Mouse (Mus musculus) heart, postnatal 36 days (tissue): ENCODE measurements around the gene Ptchd4. TPM values are rescaled to one million over a fixed set of nuclear protein-coding genes. Genes with fewer than 3 reads are reported as not detected.

Experiments
- DNase-seq, 2 experiments: peaks; one replicate each; pipeline ENCODE4 v3.0.0; 2021 to 2022
- intact Hi-C: fragments of 180-260 bp; cut with DNase I; formaldehyde crosslinking; loops from one replicate; pipeline ENCODE4 v1.15.1; 2025
- total RNA-seq, 2 experiments: library from RNA; stranded (reverse); gene quantifications; 2 replicates each; pipeline ENCODE4 v1.2.3; 2021

The Ptchd4 gene
- total RNA-seq, result not detected

DNA sequence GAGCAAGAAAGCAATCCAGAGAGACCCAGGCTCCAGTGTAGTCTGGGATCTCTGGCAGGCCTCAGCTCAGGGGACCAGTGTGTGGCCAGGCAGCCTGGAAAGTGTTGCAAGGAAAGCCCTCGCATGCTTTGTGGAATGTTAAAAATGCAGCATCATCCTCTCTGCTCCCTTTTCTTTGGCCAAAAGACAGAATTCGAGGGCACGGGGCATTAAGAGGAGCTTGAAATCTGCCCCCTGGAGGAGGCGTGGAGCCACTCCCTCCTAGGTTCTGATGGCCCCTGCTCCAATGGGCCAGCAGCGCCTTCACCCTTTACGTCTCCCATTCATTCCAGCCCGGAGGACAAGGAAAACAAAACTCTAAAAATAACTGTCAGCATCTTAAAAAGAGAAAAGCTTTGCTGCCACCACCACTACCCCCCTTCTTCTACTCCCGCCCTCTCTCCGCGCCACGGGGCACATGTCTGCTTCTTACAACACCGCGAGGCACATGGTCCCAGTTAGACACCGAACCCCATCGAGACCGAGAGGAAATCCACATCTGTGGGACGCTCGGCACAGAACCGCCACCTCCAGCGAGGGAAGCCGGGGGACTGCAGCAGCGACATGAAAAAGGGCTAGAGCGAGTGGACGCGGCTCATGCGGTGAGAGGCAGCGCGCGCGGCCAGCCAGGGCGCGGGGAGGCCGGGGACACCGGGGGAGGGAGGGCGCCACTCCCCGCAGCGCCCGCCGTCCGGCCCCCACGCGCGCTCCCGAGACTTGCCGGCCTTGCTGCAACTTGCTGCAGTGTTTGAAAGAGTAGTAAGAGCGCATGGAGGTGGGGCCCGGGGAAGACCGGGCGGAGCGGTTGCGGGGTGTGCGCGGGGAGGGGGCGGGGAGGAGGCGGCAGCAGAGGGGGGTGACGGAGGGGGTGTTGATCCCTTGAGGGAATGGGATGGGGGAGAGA, at the start of gene Ptchd4:
Gene Ptchd4, plus strand, starts transcription at position 279 of the 943 bp plus-strand sequence.
- peak in 1 of 2 experiments; percentile 2 for DNase-seq
- intact Hi-C loops, result no loop called here

DNA sequence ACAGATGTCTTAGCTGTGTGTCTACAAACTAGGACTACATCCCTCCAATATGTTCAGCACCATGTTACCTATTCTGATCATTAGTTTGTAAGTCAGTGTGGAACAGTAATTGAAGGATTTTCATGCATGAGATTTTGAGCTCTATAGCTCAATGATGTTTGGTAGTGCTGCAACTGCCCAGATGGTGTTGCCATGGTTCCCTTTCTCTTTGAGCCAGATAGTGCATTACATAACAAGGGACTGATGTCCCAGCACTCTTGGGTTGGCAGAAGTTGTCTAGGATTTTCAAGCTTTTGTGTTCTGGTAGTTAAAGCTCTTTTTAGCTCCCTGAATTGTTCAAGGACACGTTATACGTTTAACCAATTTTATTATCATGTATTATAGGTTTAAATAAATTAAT, 38.9 kb upstream of the Ptchd4 start:
- DNase-seq, result no peak
- intact Hi-C loops, result no loop called here

DNA sequence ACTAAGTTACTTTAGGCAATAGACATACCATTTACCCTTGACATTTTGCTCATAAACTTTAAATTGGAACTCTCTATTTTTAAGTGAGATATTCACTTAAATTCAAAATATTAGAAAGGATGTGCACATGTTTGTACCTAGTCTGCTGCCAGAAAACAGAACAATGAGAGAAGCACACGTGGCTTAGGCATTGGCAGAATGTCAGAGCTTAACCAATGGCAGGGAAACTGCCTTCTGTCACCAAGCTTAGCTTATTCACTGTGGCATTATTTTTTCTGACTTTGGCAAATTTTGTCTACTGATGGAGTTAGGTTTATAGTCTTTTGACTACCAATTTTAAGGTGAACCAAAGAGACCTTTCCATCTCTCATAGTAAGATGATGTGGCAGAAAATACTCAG, 31.4 kb upstream of the Ptchd4 start:
- intact Hi-C loops, result no loop called here
- DNase-seq, result no peak

DNA sequence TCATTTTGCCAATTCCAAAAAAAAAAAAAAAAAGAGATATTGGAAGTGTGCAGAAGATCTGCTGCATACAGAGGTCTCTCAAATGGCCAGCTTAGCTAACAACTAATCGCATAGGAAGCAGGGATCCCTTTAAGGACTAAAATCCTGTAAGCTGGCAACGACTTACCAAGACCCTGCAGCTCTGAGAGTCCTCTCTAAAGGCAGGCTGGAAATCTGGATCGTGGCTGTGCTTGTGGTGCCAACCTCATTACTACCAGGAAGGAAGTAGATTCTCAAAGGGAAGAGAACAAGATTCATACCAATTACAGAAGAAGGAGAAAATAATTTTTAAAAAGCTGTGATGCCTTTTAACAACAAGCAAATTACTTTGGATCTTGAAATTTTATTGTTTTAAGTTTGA, 29.5 kb upstream of the Ptchd4 start:
- no peak for DNase-seq
- intact Hi-C loops, result no loop called here

DNA sequence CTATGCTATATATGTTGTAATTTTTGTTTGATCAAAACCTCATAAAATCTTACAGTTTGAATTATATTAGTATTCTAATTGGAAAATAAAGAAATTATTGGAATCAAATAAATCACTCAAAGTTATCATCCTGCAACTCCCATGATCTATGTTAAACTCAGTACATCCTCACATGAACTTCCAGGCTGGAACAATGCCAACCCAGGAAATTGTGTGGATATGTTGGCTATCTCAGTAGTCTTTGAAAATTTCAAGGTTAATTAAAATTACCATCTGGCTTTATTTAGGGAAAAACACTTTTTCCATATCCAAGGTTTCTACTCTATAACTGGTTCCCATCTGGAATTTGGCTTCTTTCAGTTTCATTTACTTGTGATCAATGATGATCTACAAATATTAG, 25.4 kb upstream of the Ptchd4 start:
- intact Hi-C loops, result no loop called here
- DNase-seq, result no peak

DNA sequence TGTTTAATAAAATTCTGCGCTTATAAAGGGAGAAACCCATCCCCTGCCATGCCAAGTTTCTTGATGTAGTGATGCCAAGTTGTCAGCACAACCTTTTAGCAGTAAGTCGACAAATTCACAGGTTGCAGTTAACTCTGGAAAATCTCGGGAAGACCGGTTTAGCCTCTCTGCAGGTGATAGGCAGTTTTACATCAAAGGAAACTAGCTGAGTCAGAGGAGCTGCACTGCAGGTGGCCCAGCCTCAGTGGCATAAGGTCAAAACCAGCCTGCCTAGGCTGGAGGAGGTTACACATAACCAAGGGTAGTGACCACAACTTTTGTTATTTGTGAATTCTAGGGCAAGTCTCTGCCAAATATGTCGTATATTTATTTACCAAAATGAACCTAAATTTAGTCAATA, 24.0 kb upstream of the Ptchd4 start:
- intact Hi-C loops, result no loop called here
- DNase-seq, result no peak

DNA sequence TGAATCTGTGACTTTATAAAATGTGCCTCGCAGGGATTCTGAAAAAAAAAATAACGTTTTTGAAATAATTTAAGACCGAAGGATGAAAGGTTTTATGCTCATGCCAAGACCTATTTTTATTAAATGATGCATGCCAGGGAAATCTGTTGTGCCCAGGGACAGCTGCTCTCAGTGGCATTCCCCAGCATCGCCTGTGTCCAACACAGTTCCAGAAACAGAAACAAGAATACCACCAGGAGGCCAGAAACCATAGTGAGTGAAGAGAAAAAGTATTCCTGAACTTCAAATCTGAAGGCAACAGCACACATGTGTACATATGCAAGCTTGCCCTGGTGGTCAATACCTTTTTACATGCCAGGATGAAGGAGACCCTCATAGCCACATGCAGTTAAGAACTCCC, 17.8 kb upstream of the Ptchd4 start:
- DNase-seq, result no peak
- intact Hi-C loops, result no loop called here

DNA sequence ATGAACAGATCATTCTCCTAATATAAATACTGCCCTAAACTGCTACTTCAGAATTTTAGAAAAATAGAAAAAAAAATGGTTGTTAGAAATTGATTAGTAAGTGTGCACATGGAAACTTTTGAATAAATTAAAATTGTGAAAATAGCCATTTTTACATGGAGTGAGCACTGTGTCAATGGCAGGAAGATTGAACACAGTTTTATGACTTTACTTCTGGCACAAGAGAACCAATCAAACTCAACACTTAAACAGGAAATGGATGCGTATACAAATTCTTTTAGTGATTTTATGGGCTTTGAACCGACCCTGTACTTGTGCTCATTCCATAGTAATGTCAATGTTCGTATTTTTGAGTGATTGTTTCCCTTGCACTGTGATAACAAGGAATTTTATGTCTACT, 16.1 kb upstream of the Ptchd4 start:
- intact Hi-C loops, result no loop called here
- no peak for DNase-seq

DNA sequence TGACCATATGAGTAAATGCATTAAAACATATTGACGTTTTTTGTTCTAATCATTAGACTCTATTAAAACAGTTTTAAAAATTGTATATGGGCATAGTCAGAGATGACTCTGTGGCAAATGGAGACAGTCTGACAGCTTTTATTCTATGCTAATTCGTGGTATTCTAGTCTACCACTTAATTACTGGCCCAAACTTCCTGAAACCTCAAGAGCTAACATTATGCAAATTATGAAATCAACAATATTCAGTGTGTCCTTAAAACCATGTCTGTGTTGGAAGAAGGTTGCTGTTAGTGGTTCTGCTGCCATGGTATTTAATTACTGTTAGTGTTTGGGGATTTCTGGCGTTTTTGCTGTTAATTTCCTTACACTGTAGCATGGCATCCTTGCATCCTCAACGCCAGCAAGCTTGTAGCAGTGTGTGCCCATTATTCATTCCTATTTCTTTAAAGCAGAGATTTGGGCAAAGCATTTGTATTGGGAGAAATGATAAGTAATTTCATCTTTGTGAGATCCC, 12.6 kb upstream of the Ptchd4 start:
- intact Hi-C loops, result no loop called here
- DNase-seq, result no peak

DNA sequence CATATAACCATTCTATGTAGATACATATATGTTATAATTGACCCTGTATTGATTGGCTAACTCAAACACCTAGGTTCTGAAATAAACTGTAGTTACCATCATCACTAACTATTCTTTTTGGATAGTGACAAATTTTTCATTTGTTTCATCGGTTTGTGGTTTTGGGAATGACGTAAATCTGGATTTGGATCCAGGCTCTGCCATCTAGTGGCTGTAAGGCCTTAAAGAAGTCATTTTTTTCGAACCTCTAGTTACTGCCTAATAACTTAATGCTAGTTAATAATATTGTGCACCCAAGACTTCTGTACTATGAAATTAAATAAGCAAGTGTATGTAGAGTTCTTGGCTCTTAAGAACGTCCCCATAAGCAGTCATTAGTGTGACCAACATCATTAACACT, 11.5 kb upstream of the Ptchd4 start:
- DNase-seq, result no peak
- intact Hi-C loops, result no loop called here

DNA sequence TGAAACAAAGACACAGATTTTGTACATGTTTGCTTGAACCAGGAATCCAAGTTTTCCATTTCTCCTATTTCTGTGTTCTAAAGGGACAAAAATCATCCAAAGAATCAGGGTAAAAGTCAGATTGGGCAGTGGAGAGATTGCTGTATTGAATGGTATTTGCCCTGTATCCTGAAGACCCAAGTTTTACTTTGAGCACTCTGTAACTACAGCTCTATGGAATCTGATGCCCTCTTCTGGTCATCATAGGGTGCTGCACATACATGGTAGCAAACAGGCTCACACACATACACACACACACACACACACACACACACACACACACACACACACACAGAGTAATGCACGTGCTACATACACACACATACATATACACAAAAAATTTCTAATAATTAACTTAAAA, 8.7 kb upstream of the Ptchd4 start:
- intact Hi-C loops, result no loop called here
- DNase-seq, result no peak

DNA sequence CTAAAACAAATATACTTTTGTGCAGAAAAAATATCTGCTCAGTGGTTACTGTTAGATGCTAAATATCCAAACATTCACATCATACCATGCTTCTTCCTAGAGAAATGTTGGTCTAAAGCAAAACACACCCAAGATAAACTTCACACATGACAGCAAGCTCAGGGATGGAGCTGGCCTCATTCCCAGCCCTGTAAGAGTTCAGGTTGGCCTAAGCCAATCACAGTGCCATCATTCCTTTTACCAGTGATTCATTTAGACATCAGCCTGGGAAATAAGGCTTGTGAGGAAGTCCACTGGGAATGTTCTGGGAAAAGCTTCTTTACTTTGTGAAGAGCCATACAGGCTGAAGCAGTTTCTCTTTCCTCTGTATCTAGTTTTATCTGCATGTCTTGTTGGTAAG, 5.6 kb upstream of the Ptchd4 start:
- intact Hi-C loops, result no loop called here
- DNase-seq, result no peak

DNA sequence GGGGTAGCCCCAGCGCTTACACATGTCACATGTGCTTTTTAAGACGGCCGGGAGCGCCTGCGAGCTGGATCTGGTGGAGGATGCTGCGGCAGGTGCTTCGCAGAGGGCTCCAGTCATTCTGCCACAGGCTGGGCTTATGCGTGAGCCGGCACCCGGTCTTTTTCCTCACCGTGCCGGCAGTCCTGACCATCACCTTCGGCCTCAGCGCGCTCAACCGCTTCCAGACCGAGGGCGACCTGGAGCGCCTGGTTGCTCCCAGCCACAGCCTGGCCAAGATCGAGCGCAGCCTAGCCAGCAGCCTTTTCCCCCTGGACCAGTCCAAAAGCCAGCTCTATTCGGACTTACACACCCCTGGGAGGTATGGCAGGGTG, 850 bp downstream of the Ptchd4 start:
- DNase-seq, result no peak
- intact Hi-C loops, result no loop called here

DNA sequence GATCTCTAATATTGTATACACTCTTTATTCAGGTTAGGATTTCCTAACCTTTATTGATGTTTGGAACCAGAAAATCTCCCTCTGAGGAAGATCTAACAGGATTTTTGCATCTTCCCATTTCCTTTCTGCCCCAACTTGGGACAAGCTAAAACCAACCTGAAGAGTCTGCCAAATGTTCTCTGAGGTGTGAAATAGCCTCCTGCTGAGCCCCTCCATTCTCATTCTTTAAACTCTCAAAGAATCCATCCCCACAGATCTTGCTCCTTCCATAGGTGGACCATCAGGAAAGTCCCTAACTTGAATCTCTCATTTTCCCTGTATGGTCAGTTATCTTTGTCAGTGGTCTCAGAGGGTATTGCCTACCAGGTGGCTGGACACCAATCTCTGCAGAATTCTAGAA, 20.0 kb downstream of the Ptchd4 start:
- intact Hi-C loops, result no loop called here
- no peak for DNase-seq

DNA sequence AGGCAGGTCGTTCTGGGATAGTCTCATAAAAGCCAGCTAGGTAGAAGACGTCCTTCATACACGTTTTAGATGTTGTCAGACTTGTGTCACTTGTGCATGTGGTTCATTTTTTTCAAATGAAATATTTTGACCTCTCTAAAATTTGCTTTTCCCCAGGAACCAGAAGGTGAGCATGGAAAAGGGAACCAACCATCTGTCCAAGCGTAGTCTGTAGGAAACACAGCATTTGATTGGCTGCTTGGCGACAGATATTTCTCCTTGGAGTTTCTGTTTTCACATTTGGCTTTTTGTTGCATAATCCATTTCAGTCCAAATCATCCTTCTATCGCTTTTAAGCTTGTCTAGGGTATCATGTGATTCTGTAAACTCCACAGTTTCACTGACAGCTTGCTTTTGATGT, 20.8 kb downstream of the Ptchd4 start:
- DNase-seq, result no peak
- intact Hi-C loops, result no loop called here

DNA sequence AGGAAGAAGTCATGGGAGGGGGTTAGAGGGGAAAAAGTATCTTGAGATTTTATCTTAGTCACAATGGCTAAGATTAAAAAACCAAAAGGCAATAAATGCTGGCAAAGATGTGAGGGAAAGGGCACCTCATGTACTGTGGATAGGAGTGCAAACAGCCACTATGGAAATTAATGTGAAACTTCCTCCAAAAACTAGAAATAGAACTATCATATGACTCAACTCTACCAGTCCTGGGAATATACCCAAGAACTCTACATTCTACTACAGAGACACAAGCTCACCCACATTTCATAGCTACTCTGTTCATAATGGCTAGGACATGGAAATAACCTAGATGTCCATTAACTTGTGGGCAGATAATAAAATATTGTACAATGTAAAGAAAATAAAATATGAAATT, 30.3 kb downstream of the Ptchd4 start:
- intact Hi-C loops, result no loop called here
- DNase-seq, result no peak

DNA sequence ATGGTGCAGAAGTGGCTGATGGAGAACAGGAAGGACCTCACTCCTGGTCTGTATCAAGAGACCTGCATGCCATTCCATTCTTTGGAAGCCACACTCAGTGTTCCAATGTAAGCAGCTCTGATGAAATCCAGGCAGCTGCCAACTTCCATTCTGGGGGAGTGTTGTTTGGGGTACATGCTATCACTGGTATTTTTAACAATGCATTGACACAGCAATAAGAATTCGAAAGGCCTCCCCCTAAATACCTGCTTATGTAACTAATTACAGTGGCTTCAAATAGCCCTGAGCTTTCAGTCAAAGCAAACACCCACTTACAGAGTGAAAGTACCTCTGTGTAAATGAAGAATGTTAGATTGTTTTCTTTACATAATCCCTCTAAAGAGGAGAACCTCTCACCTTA, 42.7 kb downstream of the Ptchd4 start:
- intact Hi-C loops, result no loop called here

DNA sequence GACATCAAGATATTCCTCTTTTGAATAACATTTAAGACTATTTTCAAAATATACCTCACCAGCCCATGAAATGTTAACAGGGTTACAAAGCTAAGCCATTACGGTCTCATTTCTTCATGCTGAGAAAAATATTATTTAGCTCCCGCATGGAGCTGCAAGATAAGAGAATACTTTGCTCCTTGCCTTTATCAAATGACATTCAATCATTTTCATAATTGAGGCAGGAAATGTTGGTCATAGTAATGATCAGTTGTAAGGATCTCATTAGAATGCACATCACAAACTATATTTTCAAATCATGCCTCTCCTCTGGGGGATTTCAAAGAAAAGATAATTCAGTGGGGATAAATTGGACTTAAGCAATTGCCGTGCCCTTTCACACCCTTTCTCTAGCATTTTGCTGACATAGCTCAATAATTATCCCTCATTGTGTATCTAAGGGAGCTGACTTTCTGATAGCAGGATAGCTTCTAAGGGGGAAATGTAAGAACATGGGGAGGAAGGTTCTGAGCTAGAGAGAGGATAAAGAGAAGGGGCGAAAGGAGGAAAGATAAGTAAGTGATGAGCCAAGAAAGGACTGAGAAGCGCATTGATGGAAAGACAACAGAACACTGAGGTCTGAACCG, 47.5 kb downstream of the Ptchd4 start:
- intact Hi-C loops, result no loop called here
- no peak for DNase-seq

More for the DNA sequence above, 42.7 kb downstream of the Ptchd4 start:
- DNase-seq, result no peak

DNA sequence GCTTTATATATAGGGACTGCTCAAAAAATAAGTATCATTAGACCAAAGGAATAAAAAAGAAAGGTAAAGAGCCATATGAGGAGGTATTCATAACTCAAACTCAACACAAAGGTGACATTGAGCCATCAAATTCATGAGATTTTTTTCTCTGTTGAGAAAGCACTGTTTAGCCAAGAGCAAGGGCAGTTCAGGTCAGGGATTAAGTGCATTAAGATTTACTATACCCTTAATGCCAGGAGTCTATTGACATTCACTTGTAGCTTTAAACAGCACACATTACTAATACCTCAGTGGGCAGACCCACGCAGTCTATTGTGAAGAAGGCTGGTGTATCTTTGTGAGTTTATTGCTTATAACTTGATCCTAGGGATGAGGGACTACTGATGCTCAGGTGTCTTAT, 49.0 kb downstream of the Ptchd4 start:
- no peak for DNase-seq
- intact Hi-C loops, result no loop called here

DNA sequence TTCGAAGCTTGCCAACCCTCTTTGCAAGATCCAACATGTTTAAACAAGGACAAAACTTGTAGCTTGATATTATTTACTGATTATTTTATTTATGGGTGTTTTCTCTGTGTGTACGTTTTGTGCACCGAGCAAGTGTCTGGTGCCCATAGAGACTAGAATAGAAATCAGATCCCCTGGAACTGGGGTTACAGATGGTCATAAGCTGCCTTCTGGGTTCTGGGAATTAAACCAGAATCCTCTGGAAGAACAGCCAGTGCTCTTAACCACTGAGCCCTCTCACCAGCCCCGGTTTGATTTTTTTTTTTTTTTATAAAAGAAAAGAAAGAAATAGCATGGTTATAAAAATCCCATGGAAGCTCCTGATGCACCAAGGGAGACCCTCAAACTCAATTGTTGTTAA, 59.1 kb downstream of the Ptchd4 start:
- intact Hi-C loops, result no loop called here
- no peak for DNase-seq

DNA sequence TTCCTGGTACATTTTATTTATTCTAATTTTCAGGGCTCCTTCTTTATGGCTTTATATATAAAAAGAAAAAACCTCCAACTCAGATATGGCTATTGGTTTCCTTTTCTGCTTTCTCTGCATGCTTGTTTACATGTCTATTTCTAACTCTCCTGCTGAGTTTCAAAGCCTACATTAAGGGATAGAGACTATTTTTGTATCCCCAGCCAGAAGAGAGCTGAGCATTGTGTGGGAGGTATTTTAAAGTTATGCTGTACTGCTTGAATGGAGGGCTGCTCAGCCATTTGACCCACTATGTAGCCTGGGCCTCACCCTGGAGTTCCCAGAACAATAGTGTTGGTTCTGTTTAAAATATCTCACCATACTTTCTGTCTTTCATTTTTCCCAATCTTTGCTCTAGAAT, 77.3 kb downstream of the Ptchd4 start:
- intact Hi-C loops, result no loop called here
- no peak for DNase-seq

DNA sequence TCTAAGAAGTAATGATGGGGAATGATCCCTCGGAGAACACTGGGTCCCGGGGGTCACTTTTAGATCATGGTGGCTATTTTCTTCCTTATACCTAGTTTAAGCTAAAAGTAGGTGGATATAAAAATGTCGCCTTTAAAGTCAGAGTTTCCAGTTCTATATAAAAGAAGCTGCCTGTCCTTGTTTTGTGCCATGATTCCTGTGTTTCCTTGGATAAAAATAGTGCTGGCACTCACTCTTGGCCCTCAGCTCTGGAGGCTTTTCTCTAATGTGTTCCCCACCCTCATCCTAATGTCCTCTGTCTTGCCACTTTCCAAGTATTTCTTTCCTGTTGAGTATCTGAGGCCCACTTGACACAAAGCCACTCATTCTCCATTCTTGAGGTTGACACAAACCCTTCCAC, 79.6 kb downstream of the Ptchd4 start:
- no peak for DNase-seq
- intact Hi-C loops, result no loop called here
